Mouse (Mus musculus) cortical plate, adult 2 months (tissue): Measurements from ENCODE around the gene Dus1l.

Source experiments
- CTCF ChIP-seq: fragments of 200-500 bp; IDR thresholded peaks from 2 replicates; pipeline ENCODE4 v1.5.1; 2011; ENCODE audit warnings: mild to moderate bottlenecking, control low read depth, low read length; ENCODE audit not compliant: insufficient read depth; ENCODE audit errors: extremely low read depth
- POLR2A ChIP-seq: fragments of 200-500 bp; IDR thresholded peaks from 2 replicates; pipeline ENCODE4 v1.6.1; 2011; ENCODE audit warnings: mild to moderate bottlenecking, low read length, control low read depth; ENCODE audit not compliant: insufficient read depth; ENCODE audit errors: extremely low read depth

GRCm38 (mm10) chr11:120825289-120825863 lies 29.2 kb upstream of the Dus1l start:
- TF ChIP-seq CTCF: no peak
- TF ChIP-seq POLR2A: no peak
